Mouse (Mus musculus): Measurements from ENCODE around the gene Efna3. TPM values are rescaled to one million over a fixed set of nuclear protein-coding genes. Genes with fewer than 3 reads are reported as not detected.

Efna3 gene
- polyA plus RNA-seq, 1 experiment from 2014 or later = 42.5 TPM

DNA sequence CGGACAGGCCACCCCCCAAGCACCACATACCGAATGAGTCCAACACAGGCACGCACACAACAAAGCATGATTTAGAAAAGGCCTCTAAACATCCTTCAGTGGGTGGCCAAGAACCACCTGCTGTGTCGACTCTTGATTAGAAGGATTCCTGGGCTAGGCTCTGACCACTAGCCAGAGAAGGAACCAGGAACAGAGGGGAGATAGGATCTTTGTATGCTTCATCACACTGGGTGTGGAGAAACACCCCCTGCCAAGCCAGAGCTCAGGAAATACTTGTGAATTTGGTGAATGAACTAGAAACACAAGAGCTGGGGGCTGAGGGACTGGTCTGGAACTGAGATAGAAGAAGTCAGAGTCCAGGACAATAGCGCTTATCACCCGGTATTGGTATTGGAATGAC is 13.8 kb upstream of the Efna3 start:
- 10% methylated on average over 6 of the region's 6 CpGs for WGBS
- ATAC-seq (replicated peaks) = no peak
- Histone ChIP-seq H3K4me2 (replicated peaks) (peak overlapping the region; percentile 80), H3K9ac (replicated peaks) (peak overlapping the region; percentile 81), H3K27me3 (no peaks in the 10 kb centered on the region), H3K4me1 (peaks cover 66% of the 10 kb centered on the region), H3K27ac (replicated peaks) (peak overlapping the region; percentile 81), H3K9me3 (no peaks in the 10 kb centered on the region), H3K4me3 (peak overlapping the region; percentile 80), H3K36me3 (peaks cover 9% of the 10 kb centered on the region; the same call in 1 of the 2 replicates)

DNA sequence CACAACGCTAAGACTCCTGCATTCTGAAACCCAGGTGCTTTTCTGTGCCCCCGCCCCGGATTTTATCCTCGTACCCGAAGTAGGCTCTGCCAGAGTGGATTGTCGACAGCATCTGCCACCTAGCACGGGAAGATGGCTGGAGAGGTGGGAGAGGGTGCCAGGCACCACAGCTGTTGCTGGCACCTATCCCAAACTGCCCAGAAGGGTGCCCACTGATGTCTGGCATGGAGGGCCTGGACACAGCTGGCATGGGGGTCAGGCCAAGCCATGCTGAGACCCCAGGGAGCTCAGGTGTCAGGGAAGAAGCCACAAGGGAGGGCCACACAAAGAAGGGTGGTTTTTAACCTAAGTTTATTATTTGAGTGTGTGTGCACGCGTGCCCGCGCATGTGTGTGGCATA is 10.3 kb upstream of the Efna3 start:
- H3K4me3 ChIP-seq = no peak overlapping the region
- H3K27ac ChIP-seq (replicated peaks) = peak overlapping the region; percentile 54
- H3K4me2 ChIP-seq (replicated peaks) = no peak overlapping the region
- H3K36me3 ChIP-seq = peaks cover 9% of the 10 kb centered on the region; the same call in 1 of the 2 replicates
- no peaks in the 10 kb centered on the region for H3K9me3 ChIP-seq
- no peak for ATAC-seq (replicated peaks)
- peaks cover 53% of the 10 kb centered on the region for H3K4me1 ChIP-seq
- H3K9ac ChIP-seq (replicated peaks) = 0 out of 2 replicates have a peak overlapping the region, but pooled peaks have one; percentile 10
- H3K27me3 ChIP-seq = no peaks in the 10 kb centered on the region
- 52% methylated on average over 11 of the region's 11 CpGs for WGBS

DNA sequence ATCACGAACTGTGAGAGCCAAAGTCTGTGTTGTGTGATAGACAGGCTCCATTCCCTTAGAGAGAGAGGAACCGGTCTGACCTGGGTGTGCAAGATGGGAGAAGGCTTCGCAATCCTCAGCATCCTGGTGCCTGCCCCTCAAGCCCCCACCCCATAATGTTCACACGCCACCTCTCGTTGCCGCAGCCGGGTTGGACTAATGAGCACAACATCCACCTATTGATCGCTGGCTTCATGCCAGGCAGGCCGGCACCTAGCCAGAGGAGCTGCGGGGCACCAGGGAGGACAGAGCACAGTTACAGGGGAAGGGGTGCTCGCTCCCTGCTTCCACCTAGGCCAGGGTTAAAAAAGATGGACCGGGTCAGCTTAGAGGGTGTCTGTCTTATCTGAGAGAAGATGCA is 9.7 kb upstream of the Efna3 start:
- ATAC-seq (replicated peaks) = peak; percentile 16
- no peak overlapping the region for H3K9ac ChIP-seq (replicated peaks)
- 19% methylated on average over 12 of the region's 12 CpGs for WGBS

DNA sequence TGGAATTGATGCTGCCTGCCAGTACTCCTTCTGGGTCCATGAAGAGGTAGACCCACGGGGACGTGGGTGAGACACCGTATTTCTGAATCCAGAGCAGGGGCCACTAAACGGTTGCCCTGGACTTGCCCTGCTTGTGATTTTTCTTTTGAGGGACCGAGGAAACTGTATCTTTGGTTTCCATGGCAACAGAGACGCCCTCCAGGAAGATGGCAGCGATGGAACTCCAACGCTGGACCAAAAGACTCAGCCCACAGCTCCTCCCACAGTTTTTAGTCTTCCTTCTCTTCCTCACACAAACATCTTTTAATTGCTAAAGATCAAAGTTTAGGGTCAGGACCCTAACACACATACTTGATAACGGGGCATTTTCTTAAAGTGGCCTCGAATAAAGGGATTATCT is 9.2 kb upstream of the Efna3 start:
- Histone ChIP-seq H3K4me3 (no peak overlapping the region), H3K36me3 (peaks cover 9% of the 10 kb centered on the region; the same call in 1 of the 2 replicates), H3K4me2 (replicated peaks) (no peak overlapping the region), H3K9ac (replicated peaks) (no peak overlapping the region), H3K4me1 (peaks cover 48% of the 10 kb centered on the region), H3K27me3 (no peaks in the 10 kb centered on the region), H3K27ac (replicated peaks) (0 out of 2 replicates have a peak overlapping the region, but pooled peaks have one; percentile 54), H3K9me3 (no peaks in the 10 kb centered on the region)
- ATAC-seq (replicated peaks) = no peak
- WGBS = 27% methylated on average over 10 of the region's 10 CpGs

More for the DNA sequence above, 9.7 kb upstream of the Efna3 start:
- Histone ChIP-seq H3K4me2 (replicated peaks) (no peak overlapping the region), H3K4me1 (peaks cover 52% of the 10 kb centered on the region), H3K9me3 (no peaks in the 10 kb centered on the region), H3K27ac (replicated peaks) (peak overlapping the region; percentile 54), H3K36me3 (peaks cover 9% of the 10 kb centered on the region; the same call in 1 of the 2 replicates), H3K4me3 (no peak overlapping the region), H3K27me3 (no peaks in the 10 kb centered on the region)

DNA sequence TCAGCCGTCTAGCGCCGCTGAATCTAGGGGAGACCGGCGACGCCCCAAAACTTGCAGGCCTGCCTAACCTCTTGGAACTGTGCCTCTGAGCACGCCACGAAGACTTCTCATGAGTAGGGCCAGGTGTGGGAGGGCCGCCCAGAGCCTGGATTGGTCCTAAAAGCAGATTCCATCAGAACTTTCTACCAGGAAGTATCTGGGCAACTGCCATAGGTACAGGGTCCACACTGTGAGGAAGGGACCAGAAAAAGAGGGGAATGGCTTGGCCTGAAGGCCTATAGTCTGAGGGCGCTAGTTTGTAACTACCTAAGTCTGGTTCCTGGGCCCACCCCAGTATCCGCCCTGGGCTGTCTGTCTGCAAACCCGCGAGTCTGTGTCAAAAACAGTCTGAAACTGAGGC is 8.8 kb upstream of the Efna3 start:
- H3K4me3 ChIP-seq = no peak overlapping the region
- H3K9ac ChIP-seq (replicated peaks) = no peak overlapping the region
- H3K4me2 ChIP-seq (replicated peaks) = no peak overlapping the region
- H3K36me3 ChIP-seq = peaks cover 9% of the 10 kb centered on the region; the same call in 1 of the 2 replicates
- H3K4me1 ChIP-seq = peaks cover 43% of the 10 kb centered on the region
- H3K27me3 ChIP-seq = no peaks in the 10 kb centered on the region
- ATAC-seq (replicated peaks) = no peak
- H3K9me3 ChIP-seq = no peaks in the 10 kb centered on the region
- WGBS = 74% methylated on average over 13 of the region's 13 CpGs
- no peak overlapping the region for H3K27ac ChIP-seq (replicated peaks)

DNA sequence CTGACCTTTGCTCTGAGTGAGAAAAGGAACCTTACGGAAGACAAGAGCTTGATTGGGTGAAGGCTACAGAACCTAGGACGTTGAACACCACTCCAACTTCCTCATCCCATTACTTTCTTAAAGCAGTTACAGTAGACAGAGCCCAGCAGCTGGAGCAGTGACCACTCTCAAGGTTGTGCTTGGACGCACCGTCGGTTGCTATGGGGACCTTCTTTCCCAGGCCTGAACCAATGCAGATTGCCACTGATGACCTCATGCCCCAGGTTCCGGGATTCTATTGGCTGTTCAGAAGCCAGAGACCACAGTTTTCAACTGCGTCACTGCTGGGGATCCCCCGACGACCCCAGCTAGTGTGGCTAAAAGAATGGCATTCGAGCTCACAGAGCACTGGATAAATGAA is 8.2 kb upstream of the Efna3 start:
- H3K27me3 ChIP-seq = no peaks in the 10 kb centered on the region
- peaks cover 37% of the 10 kb centered on the region for H3K4me1 ChIP-seq
- H3K9me3 ChIP-seq = no peaks in the 10 kb centered on the region
- ATAC-seq (replicated peaks) = no peak
- WGBS = 19% methylated on average over 10 of the region's 10 CpGs
- H3K36me3 ChIP-seq = peaks cover 9% of the 10 kb centered on the region; the same call in 1 of the 2 replicates
- no peak overlapping the region for H3K4me3 ChIP-seq
- no peak overlapping the region for H3K4me2 ChIP-seq (replicated peaks)
- H3K27ac ChIP-seq (replicated peaks) = no peak overlapping the region
- H3K9ac ChIP-seq (replicated peaks) = no peak overlapping the region

DNA sequence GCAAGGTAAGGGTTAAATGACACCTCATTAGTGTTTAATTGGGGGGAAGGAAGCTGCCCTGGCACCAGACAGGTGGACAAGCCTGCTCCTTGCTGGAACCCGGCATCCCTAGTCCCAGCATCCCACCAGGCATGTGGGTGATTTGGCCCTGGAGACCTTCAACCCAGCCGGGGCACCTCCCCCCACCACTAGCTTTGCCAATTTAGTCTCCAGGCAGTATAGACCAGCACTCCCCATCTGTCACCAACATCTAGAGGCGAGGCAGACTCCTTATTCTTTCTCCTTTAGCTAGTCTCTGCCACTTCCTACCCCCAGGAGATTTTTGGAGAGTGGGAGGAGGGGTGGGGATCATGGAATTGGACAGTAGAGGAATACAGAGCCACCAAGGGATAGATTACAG is 7.6 kb upstream of the Efna3 start:
- Histone ChIP-seq H3K27ac (replicated peaks) (no peak overlapping the region), H3K9ac (replicated peaks) (no peak overlapping the region), H3K4me2 (replicated peaks) (no peak overlapping the region), H3K36me3 (peaks cover 9% of the 10 kb centered on the region; the same call in 1 of the 2 replicates), H3K27me3 (no peaks in the 10 kb centered on the region), H3K4me1 (peaks cover 33% of the 10 kb centered on the region), H3K4me3 (no peak overlapping the region), H3K9me3 (no peaks in the 10 kb centered on the region)
- 36% methylated on average over 3 of the region's 3 CpGs for WGBS
- ATAC-seq (replicated peaks) = no peak

DNA sequence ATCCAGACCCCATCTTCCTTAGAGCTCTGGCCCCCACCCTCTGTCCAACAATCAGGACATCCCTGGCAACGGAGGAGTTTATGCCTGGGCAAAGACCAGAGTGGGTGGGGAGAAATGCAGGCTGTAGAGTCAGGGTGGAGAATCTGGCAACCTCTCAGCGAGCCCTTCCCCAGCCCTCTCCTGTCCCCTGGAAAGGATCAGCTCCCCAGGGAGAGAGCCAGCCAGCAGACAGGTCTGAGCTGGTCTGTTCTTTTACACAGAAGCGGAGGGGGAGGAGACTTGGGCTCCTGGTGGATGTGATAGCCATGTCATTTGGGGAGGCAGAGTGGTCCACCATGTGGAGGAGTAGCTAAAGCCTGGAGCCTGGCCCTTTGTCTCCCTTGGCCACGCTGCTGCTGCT is 5.9 kb upstream of the Efna3 start:
- H3K9me3 ChIP-seq = no peaks in the 10 kb centered on the region
- H3K4me1 ChIP-seq = peaks cover 33% of the 10 kb centered on the region
- no peak overlapping the region for H3K4me3 ChIP-seq
- H3K36me3 ChIP-seq = peaks cover 1% of the 10 kb centered on the region; the same call in 1 of the 2 replicates
- WGBS = 17% methylated on average over 4 of the region's 4 CpGs
- no peak overlapping the region for H3K27ac ChIP-seq (replicated peaks)
- H3K9ac ChIP-seq (replicated peaks) = no peak overlapping the region
- no peak for ATAC-seq (replicated peaks)
- H3K4me2 ChIP-seq (replicated peaks) = no peak overlapping the region
- H3K27me3 ChIP-seq = no peaks in the 10 kb centered on the region

DNA sequence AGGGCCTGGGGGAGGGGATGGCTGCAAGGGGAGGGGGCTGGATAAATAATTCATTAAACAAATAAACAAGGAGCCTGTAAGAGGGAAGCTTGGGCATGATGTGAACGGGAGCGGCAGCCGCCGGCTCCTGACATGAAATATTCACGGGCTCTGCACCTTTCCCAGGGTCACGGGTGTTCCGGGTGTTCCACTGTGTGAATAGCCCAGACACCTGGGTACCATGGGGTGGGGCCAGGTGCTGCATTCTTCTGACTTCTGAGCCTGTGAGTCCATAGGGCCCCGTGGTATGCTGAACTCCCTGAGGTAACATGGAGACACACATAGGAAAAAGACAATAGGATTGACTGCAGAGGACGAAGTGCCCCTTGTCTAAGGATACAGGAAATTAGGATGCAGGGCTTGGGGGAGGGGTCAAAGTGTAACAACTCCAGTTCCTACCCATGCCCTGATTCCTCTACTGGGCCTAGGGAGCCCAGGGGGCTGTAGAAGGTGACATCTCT is 4.7 kb upstream of the Efna3 start:
- WGBS = 71% methylated on average over 9 of the region's 9 CpGs
- H3K9me3 ChIP-seq = no peaks in the 10 kb centered on the region
- no peak overlapping the region for H3K4me3 ChIP-seq
- no peaks in the 10 kb centered on the region for H3K27me3 ChIP-seq
- no peak overlapping the region for H3K9ac ChIP-seq (replicated peaks)
- H3K4me1 ChIP-seq = peaks cover 28% of the 10 kb centered on the region
- H3K36me3 ChIP-seq = no peaks in the 10 kb centered on the region
- ATAC-seq (replicated peaks) = no peak
- no peak overlapping the region for H3K4me2 ChIP-seq (replicated peaks)
- no peak overlapping the region for H3K27ac ChIP-seq (replicated peaks)

DNA sequence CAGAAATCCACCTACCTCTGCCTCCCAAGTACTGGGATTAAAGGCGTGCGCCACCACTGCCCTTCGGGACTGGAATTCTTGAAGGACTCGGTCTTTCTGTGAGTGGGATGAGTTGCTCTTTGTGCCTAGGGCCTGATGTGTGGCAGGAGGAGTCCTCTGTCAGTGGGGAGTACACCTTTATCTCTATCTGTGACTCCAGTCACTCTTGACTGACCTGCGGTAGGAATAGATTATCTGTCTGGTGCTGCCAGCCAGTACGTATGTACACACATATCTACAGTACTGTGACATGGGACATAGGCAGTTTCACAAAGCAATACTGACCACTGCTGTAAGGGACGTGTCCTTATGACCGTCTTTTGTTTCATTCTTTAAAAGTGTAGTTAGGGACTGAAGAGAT is 3.1 kb upstream of the Efna3 start:
- 92% methylated on average over 8 of the region's 8 CpGs for WGBS
- no peaks in the 10 kb centered on the region for H3K36me3 ChIP-seq
- peaks cover 3% of the 10 kb centered on the region; the same call in 1 of the 2 replicates for H3K27me3 ChIP-seq
- no peak overlapping the region for H3K27ac ChIP-seq (replicated peaks)
- H3K4me2 ChIP-seq (replicated peaks) = no peak overlapping the region
- no peak overlapping the region for H3K9ac ChIP-seq (replicated peaks)
- H3K9me3 ChIP-seq = no peaks in the 10 kb centered on the region
- H3K4me1 ChIP-seq = peaks cover 28% of the 10 kb centered on the region
- ATAC-seq (replicated peaks) = no peak
- H3K4me3 ChIP-seq = no peak overlapping the region

DNA sequence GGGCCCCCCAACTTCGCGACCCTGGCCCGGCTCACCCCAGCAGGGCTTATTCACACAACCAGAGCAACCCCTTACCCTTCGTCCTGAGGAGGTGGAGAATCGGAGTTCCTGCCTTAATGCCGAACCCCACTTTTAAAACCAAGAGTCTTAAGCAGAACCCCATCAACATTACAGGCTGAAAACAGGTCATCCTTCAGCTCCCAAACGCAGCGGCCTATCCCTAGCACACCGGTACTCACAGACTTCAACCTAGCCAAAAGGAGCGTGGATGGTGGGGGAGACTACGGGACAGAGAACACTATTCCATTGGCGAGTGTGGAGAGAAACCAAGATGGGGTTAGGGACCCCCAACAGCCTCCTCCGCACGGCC is 649 bp downstream of the Efna3 start:
- no peaks in the 10 kb centered on the region for H3K9me3 ChIP-seq
- 2% methylated on average over 14 of the region's 14 CpGs for WGBS
- H3K27me3 ChIP-seq = peaks cover 27% of the 10 kb centered on the region
- H3K4me2 ChIP-seq (replicated peaks) = peak overlapping the region; percentile 93
- H3K9ac ChIP-seq (replicated peaks) = peak overlapping the region; percentile 79
- H3K36me3 ChIP-seq = no peaks in the 10 kb centered on the region
- H3K4me1 ChIP-seq = peaks cover 54% of the 10 kb centered on the region
- peak overlapping the region; percentile 90 for H3K27ac ChIP-seq (replicated peaks)
- ATAC-seq (replicated peaks) = peak; percentile 2; the same call in 1 of the 2 replicates
- peak overlapping the region; percentile 65 for H3K4me3 ChIP-seq

DNA sequence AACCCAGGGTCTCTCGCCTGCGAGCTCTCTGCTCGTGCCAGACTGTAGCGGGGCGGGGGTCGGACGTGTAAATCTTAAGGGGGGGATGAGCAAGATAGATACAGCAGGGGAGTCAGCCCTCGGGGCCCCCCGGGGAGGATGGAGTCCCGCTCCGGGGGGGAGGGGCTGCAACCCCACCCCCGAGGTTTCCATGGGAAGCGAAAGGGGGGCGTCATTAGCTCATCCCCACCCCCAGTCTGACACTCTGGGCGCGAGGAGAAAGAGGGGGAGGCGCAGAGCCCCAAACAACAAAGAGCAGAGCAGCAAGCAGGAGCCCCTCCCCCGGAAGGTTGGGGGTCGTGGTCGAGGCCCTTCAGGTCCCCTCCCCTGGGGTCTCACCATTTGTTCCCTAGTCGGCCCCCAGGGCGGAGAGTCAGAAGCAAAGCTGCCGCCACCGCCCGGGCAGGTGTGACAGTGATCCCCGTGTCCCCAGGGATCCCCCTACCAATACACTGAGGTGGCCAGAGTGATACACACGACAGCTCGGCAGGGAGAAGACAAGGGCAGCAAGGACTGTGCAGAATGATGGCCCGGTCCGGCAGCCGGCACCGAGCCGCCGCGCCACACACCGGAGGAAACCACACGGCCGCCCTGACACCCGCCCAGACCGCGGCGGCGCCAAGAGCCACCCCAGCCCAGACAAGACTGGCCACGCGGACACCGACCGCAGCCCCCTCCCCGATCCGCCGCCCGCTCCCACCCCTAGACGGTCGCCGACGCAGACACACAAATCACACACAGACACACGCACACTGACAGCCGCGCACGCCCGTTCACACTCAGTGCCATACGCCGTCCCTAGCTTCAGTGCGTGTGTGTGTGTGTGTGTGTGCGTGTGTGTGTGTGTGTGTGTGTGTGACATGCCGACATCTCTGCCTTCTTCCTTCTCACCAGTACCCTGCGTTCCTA is 1.3 kb downstream of the Efna3 start:
- peak; percentile 37 for ATAC-seq (replicated peaks)
- H3K9ac ChIP-seq (replicated peaks) = peak overlapping the region; percentile 79
- no peaks in the 10 kb centered on the region for H3K36me3 ChIP-seq
- peak overlapping the region; percentile 65 for H3K4me3 ChIP-seq
- H3K27ac ChIP-seq (replicated peaks) = peak overlapping the region; percentile 90
- no peaks in the 10 kb centered on the region for H3K9me3 ChIP-seq
- 1% methylated on average over 63 of the region's 66 CpGs for WGBS
- H3K4me2 ChIP-seq (replicated peaks) = peak overlapping the region; percentile 93
- peaks cover 27% of the 10 kb centered on the region for H3K27me3 ChIP-seq
- H3K4me1 ChIP-seq = peaks cover 60% of the 10 kb centered on the region
